Mouse (Mus musculus) thymus, postnatal 36 days (tissue): Measurements from ENCODE around the gene Nxpe5.

Experiments used
- DNase-seq, 2 experiments: peaks; one replicate each; pipeline ENCODE4 v3.0.0; 2022; ENCODE audit warnings: mixed read lengths in 2 of 2

Gene Nxpe5

DNA sequence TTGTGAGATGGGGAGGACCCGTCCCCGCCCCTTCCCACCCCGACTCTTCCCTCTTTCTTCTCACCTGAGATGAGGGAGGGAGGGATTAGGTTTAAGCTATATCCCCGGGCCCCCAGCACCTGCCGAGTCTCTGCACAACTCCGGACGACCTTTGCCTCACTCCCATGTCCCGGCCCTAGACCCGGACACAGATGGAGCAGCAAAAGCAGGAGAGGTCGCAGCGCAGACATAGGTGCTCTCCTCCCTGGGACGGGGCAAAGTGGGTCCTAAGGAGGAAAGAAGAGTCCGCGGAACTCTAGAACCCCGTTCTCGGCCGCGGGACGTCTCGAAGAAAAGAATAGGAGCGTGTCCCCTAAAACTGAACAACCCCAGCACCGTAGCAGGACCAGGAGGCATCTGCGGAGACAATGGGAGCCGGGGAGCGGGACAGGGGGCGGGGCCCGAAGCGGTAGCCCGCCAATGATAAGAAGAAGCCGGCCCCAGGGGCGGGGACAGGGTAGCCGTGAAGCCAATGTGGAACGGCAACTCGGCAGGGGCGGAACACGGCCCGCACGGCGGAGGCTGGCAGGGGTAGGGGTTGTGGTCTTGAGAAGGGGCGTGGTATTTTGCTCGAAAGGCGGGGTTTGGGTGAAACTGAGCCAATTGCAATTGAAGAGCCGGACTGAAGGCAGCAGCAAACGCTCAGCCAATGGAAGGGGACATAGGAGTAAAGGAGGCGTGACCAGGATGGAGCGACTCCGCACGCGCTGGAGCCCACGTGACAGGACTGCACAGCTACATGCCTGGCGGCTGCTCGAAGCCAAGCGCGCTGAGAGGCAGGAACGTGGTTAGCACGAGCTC, 54.1 kb downstream of the Nxpe5 start, which contains the start of the genes Gm43720, Gpc2 and Stag3:
Gm43720 (minus strand) TSS at position 374 of the 840 bp plus-strand sequence.
Gpc2 (minus strand) TSS at position 421 of the 840 bp plus-strand sequence.
Stag3 (plus strand) TSS at position 656 of the 840 bp plus-strand sequence.
- DNase-seq = peak; percentile 85 to 93

DNA sequence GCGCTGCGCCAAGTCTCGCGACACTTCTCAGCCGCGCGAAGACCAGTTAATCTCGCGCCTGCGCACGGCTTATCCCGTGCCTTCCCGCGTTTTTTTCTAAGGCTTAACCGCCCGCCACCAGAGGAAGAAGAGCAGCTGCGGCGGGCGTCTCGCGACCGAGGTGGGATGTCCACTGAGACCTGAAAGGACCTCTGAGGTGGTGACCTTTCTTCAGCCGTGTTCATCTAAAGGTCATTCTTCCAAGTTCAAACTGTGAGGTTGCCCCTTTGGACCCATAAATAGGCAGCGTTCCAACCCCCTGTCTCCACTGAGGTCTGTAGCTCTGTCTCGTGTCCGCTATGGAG, 54.7 kb downstream of the Nxpe5 start:
- no peak for DNase-seq

DNA sequence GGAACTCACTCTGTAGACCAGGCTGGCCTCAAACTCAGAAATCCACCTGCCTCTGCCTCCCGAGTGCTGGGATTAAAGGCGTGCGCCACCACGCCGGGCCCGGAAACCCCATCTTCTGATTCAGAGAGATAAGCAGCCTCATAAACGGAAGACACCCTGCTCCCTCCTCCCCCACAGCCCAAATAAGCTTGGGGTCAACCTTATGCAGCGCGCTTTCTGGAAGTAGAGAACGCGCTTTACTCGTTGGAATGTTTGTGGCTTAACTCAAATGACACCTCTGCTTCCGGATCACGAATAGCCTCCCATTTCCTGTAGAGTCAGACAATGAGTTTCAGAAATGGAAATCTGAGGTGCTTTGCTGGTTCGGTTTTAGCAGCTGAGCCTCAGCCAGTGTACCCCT, 55.1 kb downstream of the Nxpe5 start:
- DNase-seq = no peak

DNA sequence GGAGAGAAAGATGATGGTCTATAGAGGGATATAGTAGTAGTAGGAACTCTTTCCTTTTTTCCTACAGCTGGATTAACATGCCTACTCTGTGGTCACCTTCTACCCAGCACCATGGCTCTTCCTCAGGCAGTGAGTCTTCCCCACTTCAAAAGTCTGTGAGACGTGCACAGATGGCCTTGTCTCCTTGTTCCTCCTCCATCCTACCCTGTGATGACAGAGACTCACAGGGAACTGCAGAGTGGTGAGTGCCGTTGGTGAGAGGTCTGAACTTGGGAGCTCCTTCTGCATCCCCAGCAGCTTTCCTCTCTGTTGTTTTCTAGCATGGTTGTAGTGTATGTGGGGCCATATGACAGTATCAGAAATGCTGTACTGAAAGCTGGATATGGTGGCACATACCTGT, 56.1 kb downstream of the Nxpe5 start:
- DNase-seq = no peak

DNA sequence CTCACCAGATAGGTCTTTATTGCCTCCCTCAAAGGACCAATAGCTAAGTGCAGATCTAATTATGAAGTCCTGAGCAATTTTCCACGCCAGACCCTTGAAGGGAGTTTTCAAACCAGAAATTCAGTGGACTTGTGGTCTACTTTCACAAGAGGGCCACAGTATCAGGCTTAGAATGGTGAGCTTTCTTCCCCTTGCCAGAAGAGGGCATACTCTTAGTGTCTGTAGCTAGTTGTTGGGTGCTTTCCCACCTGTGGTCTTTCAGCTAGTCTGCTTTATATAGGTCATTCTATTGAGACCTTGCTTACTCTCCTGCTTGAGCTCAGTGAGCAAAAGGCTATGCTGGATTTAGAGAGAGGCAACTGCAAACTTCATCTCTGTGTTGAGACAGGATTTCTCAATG, 57.8 kb downstream of the Nxpe5 start:
- no peak for DNase-seq

DNA sequence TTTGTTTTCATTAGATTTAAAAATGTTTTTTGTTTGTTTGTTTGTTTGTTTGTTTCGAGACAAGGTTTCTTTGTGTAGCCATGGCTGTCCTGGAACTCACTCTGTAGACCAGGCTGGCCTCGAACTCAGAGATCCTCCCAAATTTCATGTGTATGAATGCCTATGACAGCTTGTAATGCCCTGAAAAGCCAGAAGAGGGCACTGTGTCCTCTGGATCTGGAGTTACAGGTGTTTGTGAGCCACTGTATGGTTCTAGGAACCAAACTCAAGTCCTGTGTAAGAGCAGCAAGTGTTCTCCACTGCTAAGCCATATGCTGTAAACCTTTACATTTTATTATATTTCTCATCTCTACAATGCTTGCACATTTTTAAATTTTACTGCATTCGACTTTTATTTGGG, 62.2 kb downstream of the Nxpe5 start:
- DNase-seq = peak in 1 of 2 experiments; percentile 31

DNA sequence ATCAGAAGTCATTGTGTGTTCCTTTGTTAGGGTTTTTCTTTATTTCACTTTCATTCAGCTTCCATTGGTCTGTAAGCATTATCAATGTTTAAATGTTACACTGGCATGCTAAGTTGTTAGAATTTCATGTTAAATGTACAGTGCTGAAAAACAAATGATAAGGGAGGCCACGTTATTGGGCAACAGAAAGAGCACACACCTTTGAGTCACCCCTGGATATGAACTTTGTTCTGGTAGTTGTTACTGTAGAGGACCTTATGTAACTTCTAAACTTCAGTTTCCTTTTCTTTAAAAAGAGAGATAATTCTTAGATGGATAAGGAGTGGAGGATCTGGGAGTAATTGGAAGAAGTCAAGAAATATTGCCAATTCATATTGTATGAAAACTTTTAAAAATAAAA, 65.9 kb downstream of the Nxpe5 start:
- no peak for DNase-seq

DNA sequence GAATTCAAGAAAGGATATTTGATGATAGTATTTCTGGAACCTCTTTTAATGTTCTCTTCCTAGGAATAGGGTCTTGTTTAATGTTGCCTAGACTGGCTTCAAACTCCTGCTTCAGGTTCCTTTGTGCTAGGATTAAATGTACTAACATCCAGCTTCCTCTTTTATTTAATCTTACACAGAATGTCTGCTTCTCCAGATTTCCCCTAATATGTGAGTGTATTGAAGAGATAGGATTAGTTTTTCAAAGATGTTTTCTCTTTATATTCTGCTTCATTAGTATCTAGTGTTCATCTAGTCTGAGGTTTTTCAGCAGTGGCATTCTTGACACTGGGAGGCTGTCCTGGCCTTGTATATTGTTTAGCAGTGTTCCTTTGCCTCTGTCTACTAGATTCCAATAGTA, 68.5 kb downstream of the Nxpe5 start:
- no peak for DNase-seq

DNA sequence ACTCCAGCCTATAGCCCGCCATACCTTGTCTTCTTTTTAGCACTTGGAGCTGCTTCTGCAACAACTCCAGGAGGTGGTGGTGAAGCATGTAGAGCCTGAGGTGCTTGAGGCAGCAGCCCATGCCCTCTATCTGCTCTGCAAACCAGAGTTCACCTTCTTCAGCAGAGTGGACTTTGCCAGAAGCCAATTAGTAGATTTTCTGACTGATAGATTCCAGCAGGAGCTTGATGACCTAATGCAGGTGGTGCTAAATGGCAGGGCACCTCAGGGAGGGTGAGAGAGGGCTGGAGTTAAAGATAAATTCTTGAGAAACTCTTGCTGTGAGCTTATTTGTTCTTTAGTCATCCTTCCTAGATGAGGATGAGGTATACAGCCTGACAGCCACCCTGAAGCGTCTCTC, 73.9 kb downstream of the Nxpe5 start:
- no peak for DNase-seq
